Mouse (Mus musculus) myocyte (in vitro differentiated cells): ENCODE measurements around the gene Oaf.

Source experiments
- CEBPB ChIP-seq: IDR thresholded peaks from 2 replicates; pipeline ENCODE4 v1.6.1; 2011; ENCODE audit warnings: mild to moderate bottlenecking, moderate library complexity; ENCODE audit not compliant: poor library complexity, insufficient read depth, severe bottlenecking
- E2F4 ChIP-seq: IDR thresholded peaks from one replicate; pipeline ENCODE4 v1.6.1; 2011; ENCODE audit warnings: mild to moderate bottlenecking, control low read depth, moderate library complexity; ENCODE audit not compliant: insufficient read depth
- MAX ChIP-seq: IDR thresholded peaks from one replicate; pipeline ENCODE4 v1.6.1; 2011; ENCODE audit warnings: low read depth, mild to moderate bottlenecking, control low read depth
- MYOD1 ChIP-seq, 3 experiments: IDR thresholded peaks; one replicate each; pipeline ENCODE4 v1.6.1; 2011; ENCODE audit warnings: control low read depth in 2 of 3, low read depth in 2 of 3, mild to moderate bottlenecking in 2 of 3, moderate library complexity in 1 of 3; ENCODE audit not compliant: insufficient read length in 2 of 3, control insufficient read depth in 1 of 3
- MYOG ChIP-seq, 3 experiments: IDR thresholded peaks; one replicate each; pipeline ENCODE4 v1.6.1; 2011; ENCODE audit warnings: control low read depth in 2 of 3, low read depth in 2 of 3, mild to moderate bottlenecking in 2 of 3; ENCODE audit not compliant: insufficient read length in 2 of 3, control insufficient read depth in 1 of 3, insufficient read depth in 1 of 3
- POLR2A ChIP-seq: IDR thresholded peaks from one replicate; pipeline ENCODE4 v1.6.1; 2011; ENCODE audit warnings: low read depth, mild to moderate bottlenecking, control low read depth, moderate library complexity; ENCODE audit not compliant: insufficient read length
- POLR2AphosphoS2 ChIP-seq: IDR thresholded peaks from one replicate; pipeline ENCODE4 v1.6.1; 2011; ENCODE audit warnings: low read depth, control low read depth; ENCODE audit not compliant: insufficient read length
- SRF ChIP-seq: IDR thresholded peaks from one replicate; pipeline ENCODE4 v1.6.1; 2011; ENCODE audit warnings: low read depth; ENCODE audit not compliant: control insufficient read depth, insufficient read length
- TCF12 ChIP-seq: IDR thresholded peaks from one replicate; pipeline ENCODE4 v1.6.1; 2011; ENCODE audit warnings: mild to moderate bottlenecking, control low read depth; ENCODE audit not compliant: poor library complexity, insufficient read depth, severe bottlenecking
- TCF3 ChIP-seq: IDR thresholded peaks from one replicate; pipeline ENCODE4 v1.6.1; 2011; ENCODE audit warnings: low read depth, control low read depth; ENCODE audit not compliant: insufficient read length
- USF1 ChIP-seq: IDR thresholded peaks from one replicate; pipeline ENCODE4 v1.6.1; 2011; ENCODE audit warnings: low read depth, mild to moderate bottlenecking, control low read depth, moderate library complexity

DNA sequence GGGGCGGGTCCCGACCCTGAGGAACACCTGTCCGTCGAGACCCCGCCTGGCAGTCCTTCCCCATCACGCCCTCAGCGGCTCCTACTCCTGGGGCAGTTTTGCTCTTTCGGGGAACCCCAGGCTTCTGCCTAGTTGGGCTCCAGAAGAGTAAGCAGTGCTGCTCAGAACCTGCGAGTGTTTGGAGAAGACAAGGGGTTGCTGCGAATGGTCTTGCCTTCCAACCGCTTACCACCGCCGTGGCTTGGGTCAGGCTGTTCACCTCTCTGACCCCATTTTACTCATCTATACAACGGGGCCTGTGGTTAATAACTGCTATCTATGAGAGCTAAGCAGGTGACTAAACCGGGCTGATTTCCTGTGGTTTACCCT, 33.7 kb downstream of the Oaf start:
- no peak for TF ChIP-seq POLR2A
- TF ChIP-seq E2F4, result no peak
- TF ChIP-seq MAX, result no peak
- no peak for TF ChIP-seq CEBPB
- no peak for TF ChIP-seq TCF12
- TF ChIP-seq USF1, result no peak
- TF ChIP-seq SRF, result no peak
- no peak for TF ChIP-seq POLR2AphosphoS2
- TF ChIP-seq TCF3, result no peak
- no peak for TF ChIP-seq MYOG (IDR thresholded peaks at IDR 0.05; ENCODE audit: control insufficient read depth in 1 of 3, insufficient read depth in 1 of 3, insufficient read length in 2 of 3, low read depth in 2 of 3)
- no peak for TF ChIP-seq MYOD1 (IDR thresholded peaks at IDR 0.05; ENCODE audit: control insufficient read depth in 1 of 3, insufficient read length in 2 of 3, low read depth in 2 of 3)
